Mouse (Mus musculus) G1E-ER4 (cell line): Measurements from ENCODE around the gene Dennd5b. TPM values are rescaled to one million over a fixed set of nuclear protein-coding genes. Genes with fewer than 3 reads are reported as not detected.

Source experiments
- GATA1 ChIP-seq: IDR thresholded peaks from one replicate; pipeline ENCODE4 v1.8.0; 2012; ENCODE audit warnings: low read length, inconsistent platforms
- polyA plus RNA-seq: library from polyadenylated mRNA; stranded (reverse); fragments of >175 nt; gene quantifications from 2 replicates; pipeline ENCODE4 v1.2.3, GENCODE M21; 2012

The Dennd5b gene
- polyA plus RNA-seq, 1 experiment, result not detected

DNA sequence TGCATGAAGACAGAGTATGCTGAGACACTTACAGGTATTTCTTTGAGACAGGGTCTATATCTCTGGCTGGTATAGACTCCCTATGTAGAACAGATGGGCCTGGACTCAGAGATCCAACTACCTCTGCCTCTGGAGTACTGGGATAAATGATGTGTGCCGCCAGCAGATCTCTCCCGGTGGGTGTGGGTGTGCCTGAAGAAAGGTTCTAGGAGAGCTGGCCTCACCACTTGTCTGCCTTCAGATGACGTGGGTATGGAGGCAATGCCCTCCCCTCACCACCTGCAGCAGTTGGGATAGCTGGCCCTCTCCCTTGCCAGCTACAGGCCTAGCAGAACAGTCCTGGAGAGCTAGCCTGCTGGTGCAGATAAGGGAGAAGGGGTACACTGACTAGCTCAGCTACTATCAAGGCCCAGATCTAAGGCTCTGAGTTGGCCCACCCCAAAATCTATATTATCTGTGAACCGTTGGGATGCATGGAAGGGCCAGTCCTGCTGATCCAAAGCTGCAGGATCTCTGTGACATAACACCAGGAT, 30.8 kb downstream of the Dennd5b start:
- TF ChIP-seq GATA1, result no peak

DNA sequence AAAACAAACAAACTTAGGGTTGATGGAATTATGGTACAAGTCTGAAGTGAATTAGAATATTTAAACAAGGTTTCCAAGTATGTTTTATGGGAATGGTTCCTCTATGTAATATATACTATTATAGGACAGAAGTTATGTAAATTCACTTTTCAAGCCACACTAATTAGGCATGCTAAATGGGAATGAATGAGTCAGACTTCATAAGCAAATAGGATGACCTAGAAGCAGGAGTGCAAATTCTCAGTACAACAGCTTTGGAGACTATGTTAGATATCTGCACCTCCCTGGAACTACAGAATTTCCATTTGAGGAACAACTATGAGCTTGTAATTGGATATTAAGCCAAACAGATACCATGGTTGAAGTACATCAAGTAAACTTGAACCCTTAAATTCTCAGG, 38.1 kb downstream of the Dennd5b start:
- no peak for TF ChIP-seq GATA1

DNA sequence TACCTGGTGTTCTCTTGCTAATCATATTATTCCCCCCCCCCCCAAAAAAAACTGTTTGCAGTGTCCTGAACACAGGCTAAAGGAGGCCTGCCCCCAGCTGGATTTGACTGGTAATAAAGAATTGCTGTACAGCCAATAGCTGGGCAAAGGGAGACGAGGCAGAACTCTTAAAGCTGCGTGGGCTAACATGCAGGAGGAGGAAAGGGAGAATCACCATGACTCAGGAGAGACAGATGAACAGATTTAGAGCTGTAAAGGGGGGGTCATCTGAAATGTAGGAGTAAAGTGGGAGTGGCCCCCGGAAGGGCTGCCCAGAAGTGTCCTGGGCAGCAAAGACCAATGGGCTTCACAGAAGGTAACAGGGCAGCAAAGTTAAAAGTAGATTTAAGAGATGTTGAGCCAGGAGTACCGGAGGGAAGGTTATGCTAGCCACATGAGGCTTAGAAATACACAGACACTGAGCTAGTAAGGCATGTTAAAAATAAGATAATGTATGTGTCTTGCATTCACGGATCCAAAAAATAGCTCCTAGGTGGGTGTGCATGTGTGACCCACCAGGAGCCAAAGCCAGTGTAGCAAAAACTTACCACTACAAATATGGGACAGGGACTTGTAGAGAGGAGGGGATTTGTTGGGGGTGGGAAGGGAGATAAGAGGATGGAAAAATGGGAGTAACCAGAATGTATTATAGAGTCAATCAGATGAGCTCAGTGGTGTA, 40.7 kb downstream of the Dennd5b start:
- TF ChIP-seq GATA1, result no peak

GRCm38 (mm10) chr6:149057947-149058391, 43.5 kb downstream of the Dennd5b start:
- no peak for TF ChIP-seq GATA1

DNA sequence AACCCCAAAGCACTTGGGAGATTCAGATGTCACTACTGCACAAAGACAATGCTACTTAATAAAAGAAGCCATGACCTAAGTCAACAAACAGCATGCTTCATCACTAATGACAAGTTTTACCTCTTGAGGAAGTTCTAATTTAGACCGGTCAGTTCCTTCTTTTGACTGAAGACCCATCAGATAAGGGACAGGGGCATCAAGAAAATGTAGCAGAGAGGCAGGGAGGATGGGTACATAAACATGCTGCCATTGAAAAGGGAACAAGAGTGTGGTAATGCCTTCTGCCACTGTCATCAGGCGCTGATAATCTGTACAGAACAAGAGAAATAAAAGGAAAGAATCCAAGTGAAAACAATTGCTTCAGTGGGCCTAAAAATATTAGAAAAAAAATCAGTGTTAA, 46.7 kb downstream of the Dennd5b start:
- no peak for TF ChIP-seq GATA1

- no peak for TF ChIP-seq GATA1
Measured at GRCm38 (mm10) chr6:149050978-149051723, 50.3 kb downstream of the Dennd5b start.

DNA sequence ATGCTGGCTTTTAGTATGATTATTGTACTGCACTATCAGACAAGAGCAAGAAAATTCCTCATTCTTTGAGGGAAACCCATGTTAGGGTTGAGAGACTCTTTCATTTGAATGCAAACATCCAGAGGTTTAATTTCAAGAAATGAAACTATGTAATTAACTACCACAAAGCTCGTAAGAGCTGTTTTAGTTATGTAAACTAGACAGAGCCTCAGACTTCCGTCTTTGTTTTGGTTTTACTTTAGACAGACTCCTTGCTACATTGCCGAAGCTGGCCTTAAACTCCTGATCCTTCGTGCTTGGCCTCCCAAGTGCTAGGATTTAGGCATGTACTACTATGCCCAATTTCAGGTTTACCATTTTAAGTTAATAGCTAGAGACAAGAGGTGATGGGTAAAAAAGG, 61.4 kb downstream of the Dennd5b start:
- TF ChIP-seq GATA1, result no peak

- TF ChIP-seq GATA1, result no peak
Measured at GRCm38 (mm10) chr6:149032198-149032597, 69.3 kb downstream of the Dennd5b start.

DNA sequence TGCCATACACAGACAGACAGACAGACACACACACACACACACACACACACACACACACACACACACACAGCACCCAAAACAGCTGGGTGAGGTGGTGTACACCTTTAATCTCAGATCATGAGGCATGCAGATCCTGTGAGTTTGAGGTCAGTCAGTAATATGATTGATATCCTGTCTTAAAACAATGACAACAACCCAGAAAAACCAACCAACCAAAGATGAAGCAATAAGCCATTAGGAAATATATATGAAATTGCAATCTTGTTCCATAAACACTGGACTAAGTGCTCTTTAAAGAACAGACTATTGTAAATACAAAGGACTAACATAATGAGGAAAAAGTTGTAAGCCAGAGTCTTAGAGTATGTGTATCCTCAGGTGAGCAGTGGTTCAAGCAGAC, 70.1 kb downstream of the Dennd5b start:
- no peak for TF ChIP-seq GATA1

GRCm38 (mm10) chr6:149018431-149018830, 83.0 kb downstream of the Dennd5b start:
- TF ChIP-seq GATA1, result no peak

- TF ChIP-seq GATA1, result no peak
Measured at GRCm38 (mm10) chr6:149010766-149011301, 90.6 kb downstream of the Dennd5b start.

DNA sequence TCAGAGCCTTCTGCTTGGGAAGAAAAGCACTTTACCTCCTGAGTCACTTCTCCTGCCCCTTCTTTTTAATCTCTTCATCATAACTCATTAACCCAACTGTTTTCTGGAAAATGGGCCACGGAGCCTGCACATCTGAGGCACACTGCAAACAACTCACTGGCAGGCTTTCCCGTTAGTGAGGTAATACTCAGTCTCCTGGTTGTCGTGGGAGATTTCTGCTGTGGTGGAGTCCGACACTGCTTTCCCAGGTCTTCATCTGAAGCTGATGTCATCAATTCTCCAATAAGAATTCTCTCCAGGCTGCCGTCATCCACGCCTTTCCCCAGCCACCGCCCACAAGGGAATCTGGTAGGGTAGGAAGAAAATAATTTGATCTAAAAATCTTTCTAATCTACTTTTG, 96.5 kb downstream of the Dennd5b start:
- no peak for TF ChIP-seq GATA1

DNA sequence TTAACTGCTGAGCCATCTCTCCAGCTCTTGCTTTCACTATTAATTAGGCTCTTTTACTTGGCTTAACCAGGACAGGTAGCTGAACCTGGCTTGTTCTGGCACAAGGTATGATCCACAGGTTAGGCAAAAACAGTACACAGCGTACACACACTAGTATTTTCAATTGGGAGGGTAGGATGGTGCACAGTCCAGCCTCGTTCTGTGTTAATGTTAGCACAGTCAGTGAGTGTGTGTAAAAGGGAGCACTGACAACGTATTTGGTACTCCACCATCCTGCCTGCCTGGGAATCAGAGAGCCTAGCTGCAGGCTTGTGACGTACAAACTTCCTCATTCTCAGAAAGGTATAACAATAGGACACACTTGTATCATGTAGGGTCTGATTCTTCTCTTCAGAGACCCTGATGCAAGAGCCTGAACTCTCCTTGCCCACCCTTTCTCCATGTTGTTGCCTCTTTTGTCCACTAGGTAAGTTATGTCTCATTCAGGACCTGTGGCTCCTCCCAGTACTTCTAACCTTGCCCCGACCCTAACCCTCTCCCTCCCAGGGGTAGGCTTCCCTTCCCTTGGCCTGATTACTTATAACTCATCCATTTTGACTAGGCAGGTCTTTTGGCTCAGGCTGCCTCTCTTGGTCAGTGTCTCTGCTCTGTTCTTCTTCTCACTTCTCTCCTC, 107.0 kb downstream of the Dennd5b start:
- no peak for TF ChIP-seq GATA1

DNA sequence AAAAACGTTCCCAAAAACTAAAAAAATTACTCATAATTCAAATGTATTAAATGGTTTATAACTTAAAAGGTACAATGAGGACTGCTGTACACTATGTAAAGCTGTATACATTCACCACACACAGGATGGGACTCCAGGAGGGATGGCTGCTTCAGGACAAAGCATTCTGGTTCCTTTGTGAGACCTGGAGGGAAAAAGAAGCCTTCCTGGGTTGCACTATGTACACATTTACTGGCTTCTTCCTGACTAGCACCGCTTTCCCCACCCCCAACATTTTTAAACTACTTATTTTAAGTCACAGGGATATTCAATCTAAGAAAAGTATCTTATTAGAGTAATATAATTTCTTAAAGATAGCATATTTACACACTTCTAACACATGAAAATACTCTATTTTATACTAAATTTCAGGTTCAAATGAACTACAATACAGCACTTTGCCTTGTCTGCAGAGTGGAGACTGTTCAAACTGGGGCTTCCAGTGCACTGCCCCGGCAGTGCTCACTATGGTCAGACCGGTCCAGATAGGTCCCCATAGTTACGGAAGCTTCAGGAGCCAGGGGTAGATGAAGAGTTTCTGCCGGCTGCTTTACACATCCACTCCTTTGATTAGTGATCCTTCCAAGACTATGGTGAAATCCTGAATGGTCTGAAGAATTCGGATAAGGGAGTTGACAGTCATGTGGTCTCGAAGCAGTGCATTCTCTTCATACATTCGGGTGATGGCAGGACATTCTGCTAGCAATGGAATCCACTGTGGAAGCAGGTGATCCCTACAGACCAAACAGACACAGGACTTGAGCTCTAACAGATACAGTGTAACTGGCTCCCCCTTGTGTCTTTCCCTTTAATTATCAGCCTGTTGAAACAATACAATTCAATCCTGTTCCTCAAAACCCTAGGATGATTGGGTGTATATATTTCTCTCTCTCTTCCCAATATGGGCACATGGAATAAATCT, 108.1 kb downstream of the Dennd5b start:
- TF ChIP-seq GATA1, result no peak
